Mouse (Mus musculus) embryonic fibroblast, embryonic 13.5 days (primary cell): Measurements from ENCODE around the gene Atp10a. TPM values are rescaled to one million over a fixed set of nuclear protein-coding genes. Genes with fewer than 3 reads are reported as not detected.

ENCODE experiments used
- H3K27ac ChIP-seq: 2 replicates; pipeline ENCODE4 v1.5.1; 2012; ENCODE audit warnings: low read length, control low read depth, inconsistent platforms; ENCODE audit not compliant: insufficient read depth
- H3K4me1 ChIP-seq: 2 replicates; pipeline ENCODE4 v1.6.1; 2011; ENCODE audit warnings: low read length; ENCODE audit not compliant: control insufficient read depth, insufficient read depth
- H3K4me3 ChIP-seq: 2 replicates; pipeline ENCODE4 v1.5.1; 2011; ENCODE audit warnings: mild to moderate bottlenecking, control low read depth, low read length; ENCODE audit not compliant: insufficient read depth
- CTCF ChIP-seq: IDR thresholded peaks from 2 replicates; pipeline ENCODE4 v1.5.1; 2011; ENCODE audit warnings: mild to moderate bottlenecking, control low read depth, low read length, moderate library complexity, borderline replicate concordance; ENCODE audit not compliant: insufficient read depth
- POLR2A ChIP-seq: IDR thresholded peaks from 2 replicates; pipeline ENCODE4 v1.6.1; 2011; ENCODE audit warnings: low read depth, mild to moderate bottlenecking, control low read depth, low read length, moderate library complexity
- polyA plus RNA-seq: library from polyadenylated mRNA; stranded (reverse); fragments of >200 nt; gene quantifications from 2 replicates; pipeline ENCODE4 v1.2.4, GENCODE M21; 2011; ENCODE audit warnings: low read depth; ENCODE audit not compliant: missing spikeins, insufficient read length

Gene Atp10a
- polyA plus RNA-seq, 1 experiment, result 17.2 TPM

DNA sequence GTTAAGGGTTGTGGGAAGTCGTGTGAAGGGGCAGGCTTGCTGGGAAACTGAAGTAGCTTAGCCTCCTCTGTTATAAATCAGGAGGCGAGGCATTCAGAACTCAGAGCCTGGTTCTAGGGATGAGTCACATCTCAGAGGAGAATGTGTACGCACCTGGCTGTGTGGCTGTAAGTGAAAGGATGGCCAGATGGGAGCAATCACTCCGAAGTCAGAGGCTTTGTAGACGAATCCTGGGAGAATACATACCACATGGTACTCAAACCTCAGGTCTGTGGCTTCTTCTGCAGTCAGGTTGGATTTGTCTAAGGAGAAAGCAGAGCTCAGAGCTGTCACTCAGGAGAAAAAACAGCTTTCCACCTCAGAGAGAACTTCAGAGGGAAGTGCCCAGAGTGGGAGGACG, 76.4 kb downstream of the Atp10a start:
- Histone ChIP-seq H3K4me1 (peaks cover 20% of the 10 kb centered on the region), H3K27ac (no peak overlapping the region), H3K4me3 (no peak overlapping the region)
- TF ChIP-seq CTCF (no peak), POLR2A (no peak)

DNA sequence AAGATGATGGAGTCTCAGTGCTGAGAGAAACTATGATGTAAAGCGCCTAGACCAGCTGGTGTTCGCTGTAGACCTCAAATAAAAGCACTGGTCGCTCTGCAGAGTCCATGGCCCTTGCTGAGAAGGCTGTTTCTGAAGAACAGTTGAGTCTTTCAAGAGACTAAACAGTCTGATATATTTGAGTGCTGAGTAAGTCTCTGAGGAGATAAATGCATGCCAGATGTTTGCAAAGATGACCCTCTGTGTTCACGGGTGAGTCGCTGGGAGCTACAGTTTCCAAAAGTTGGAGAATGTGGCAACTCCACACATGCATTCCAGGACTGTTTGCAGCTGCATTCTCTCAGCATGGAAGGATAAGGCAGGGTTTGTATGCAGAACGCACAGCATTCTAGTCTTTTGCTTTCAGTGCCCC, 77.5 kb downstream of the Atp10a start:
- H3K27ac ChIP-seq, result peak overlapping the region; percentile 58

GRCm38 (mm10) chr7:58736841-58737547, 81.0 kb downstream of the Atp10a start:
- H3K27ac ChIP-seq, result no peak overlapping the region

More for the DNA sequence above, 77.5 kb downstream of the Atp10a start:
- peaks cover 20% of the 10 kb centered on the region for H3K4me1 ChIP-seq
- TF ChIP-seq CTCF (no peak), POLR2A (no peak)
- no peak overlapping the region for H3K4me3 ChIP-seq

DNA sequence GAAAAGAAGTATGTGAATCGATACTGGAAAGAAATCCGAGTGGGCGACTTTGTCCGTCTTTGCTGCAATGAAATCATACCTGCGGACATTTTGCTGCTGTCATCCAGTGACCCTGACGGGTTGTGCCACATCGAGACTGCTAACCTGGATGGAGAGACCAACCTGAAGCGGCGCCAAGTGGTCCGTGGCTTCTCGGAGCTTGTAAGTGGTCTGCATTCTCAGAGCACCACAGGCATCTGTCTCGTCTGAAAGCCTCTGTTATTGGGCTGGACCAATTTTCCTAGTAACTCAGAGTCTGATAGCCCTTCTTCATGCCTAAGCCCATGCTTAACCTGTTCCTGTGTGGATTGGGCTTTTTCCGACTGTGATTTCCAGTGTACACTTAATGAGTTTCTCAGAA, 84.2 kb downstream of the Atp10a start:
- TF ChIP-seq CTCF, result no peak
- TF ChIP-seq POLR2A, result no peak
- Histone ChIP-seq H3K4me1 (peaks cover 3% of the 10 kb centered on the region; the same call in 1 of the 2 replicates), H3K27ac (no peak overlapping the region), H3K4me3 (no peak overlapping the region)

More at GRCm38 (mm10) chr7:58736841-58737547, 81.0 kb downstream of the Atp10a start:
- Histone ChIP-seq H3K4me1 (peaks cover 11% of the 10 kb centered on the region), H3K4me3 (no peak overlapping the region)
- TF ChIP-seq POLR2A (no peak), CTCF (no peak)

- Histone ChIP-seq H3K4me3 (no peak overlapping the region), H3K4me1 (peaks cover 4% of the 10 kb centered on the region; the same call in 1 of the 2 replicates), H3K27ac (no peak overlapping the region)
- TF ChIP-seq POLR2A, result no peak
- TF ChIP-seq CTCF, result no peak
Measured at GRCm38 (mm10) chr7:58740842-58741241, 84.9 kb downstream of the Atp10a start.

GRCm38 (mm10) chr7:58742009-58742408, 86.0 kb downstream of the Atp10a start:
- TF ChIP-seq CTCF (no peak), POLR2A (no peak)
- peaks cover 10% of the 10 kb centered on the region for H3K4me1 ChIP-seq
- no peak overlapping the region for H3K4me3 ChIP-seq
- H3K27ac ChIP-seq, result no peak overlapping the region

DNA sequence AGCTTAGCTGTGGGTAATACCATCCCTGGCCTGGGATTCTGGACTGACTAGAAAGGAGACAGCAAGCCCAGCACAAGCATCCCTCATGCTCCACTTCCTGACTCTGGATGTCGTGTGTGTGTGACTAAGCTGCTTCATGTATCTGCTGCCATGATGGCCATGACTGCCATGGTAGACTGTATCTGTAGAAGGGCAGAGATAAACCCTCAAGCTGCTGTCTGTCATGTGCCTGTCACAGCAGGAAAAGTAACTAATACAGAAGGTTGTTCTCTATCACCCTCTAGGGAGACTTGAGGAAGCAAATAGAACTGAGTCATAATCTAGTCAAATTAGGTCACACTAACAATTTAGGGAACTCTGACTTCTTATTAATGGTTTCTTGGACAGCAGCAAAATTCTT, 86.7 kb downstream of the Atp10a start:
- TF ChIP-seq POLR2A (no peak), CTCF (no peak)
- H3K27ac ChIP-seq, result no peak overlapping the region
- no peak overlapping the region for H3K4me3 ChIP-seq
- peaks cover 10% of the 10 kb centered on the region for H3K4me1 ChIP-seq

DNA sequence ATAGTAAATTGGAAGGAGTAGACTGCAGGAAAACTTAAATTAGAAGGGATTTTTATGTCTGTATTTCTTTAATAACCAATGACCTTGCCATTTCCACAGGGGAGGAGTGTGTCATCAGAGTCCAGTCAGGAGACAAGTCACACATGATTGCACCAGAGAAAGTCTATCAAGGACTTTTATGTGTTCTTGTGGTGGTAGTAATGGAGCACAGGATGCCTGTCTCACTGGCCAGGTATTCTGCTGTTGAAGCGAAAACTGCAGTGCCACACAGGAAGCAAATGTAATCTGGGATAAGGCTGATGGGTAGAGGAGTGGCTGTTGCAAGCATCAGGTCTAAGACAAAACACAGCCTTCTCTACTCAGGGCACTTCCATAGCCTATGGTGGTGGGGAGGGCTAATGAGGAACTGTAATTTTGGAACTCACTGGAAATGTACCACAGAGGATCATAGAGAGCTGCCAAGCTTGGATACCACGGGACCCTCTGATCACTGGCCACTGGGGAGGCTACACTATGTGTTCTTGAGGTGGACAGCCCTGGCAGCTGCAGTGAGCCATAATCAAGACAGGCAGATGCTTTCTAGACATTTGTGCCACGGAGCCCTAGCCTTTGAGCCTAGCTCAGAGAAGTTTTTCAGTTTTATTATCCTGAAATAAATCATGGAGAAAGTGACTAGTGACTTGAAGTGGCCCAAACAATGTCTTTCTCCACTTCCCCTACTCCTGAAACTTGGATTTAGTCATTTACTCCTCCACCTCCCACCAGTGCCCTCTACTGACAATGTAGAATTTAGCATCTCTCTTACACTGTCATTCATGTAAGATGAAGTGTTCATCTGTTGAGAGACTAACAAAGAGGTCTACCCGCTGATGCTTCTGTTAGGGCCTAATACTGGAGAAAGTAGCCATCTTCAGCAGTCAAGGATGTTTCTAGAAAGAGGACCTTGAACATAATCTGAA, 87.7 kb downstream of the Atp10a start:
- H3K27ac ChIP-seq, result no peak overlapping the region
- H3K4me3 ChIP-seq, result no peak overlapping the region
- TF ChIP-seq POLR2A (no peak), CTCF (no peak)
- H3K4me1 ChIP-seq, result peaks cover 10% of the 10 kb centered on the region

- no peak overlapping the region for H3K27ac ChIP-seq
- no peak for TF ChIP-seq POLR2A
- no peak for TF ChIP-seq CTCF
- H3K4me1 ChIP-seq, result peaks cover 12% of the 10 kb centered on the region
- H3K4me3 ChIP-seq, result no peak overlapping the region
Measured at GRCm38 (mm10) chr7:58746817-58747216, 90.9 kb downstream of the Atp10a start.
